Mouse (Mus musculus) small intestine, adult 2 months (tissue): Measurements from ENCODE around the gene Hist1h4j. TPM values are rescaled to one million over a fixed set of nuclear protein-coding genes. Genes with fewer than 3 reads are reported as not detected.
A peak's percentile ranks its signal among the peaks of the same experiment; 100 is the strongest.

ENCODE experiments used
- H3K27ac ChIP-seq: fragments of 200-500 bp; 2 replicates; pipeline ENCODE4 v1.5.1; 2012; ENCODE audit warnings: low read depth, low read length, control low read depth, inconsistent platforms; ENCODE audit not compliant: insufficient read depth
- H3K27me3 ChIP-seq: fragments of 200-500 bp; 2 replicates; pipeline ENCODE4 v1.6.1; 2012; ENCODE audit warnings: mild to moderate bottlenecking, moderate library complexity, low read length, inconsistent platforms; ENCODE audit not compliant: control insufficient read depth, insufficient read depth
- H3K36me3 ChIP-seq: fragments of 200-500 bp; 2 replicates; pipeline ENCODE4 v1.6.1; 2012; ENCODE audit warnings: mild to moderate bottlenecking, low read length, control low read depth, inconsistent platforms; ENCODE audit not compliant: control insufficient read depth, insufficient read depth
- H3K4me1 ChIP-seq: fragments of 200-500 bp; 2 replicates; pipeline ENCODE4 v1.6.1; 2012; ENCODE audit warnings: low read length, inconsistent platforms, mixed read lengths; ENCODE audit not compliant: control insufficient read depth, insufficient read depth, insufficient read length
- H3K4me3 ChIP-seq: fragments of 200-500 bp; 2 replicates; pipeline ENCODE4 v1.5.1; 2012; ENCODE audit warnings: low read depth, mild to moderate bottlenecking, control low read depth, inconsistent platforms, low read length, moderate library complexity
- CTCF ChIP-seq: fragments of 200-500 bp; IDR thresholded peaks from 2 replicates; pipeline ENCODE4 v1.5.1; 2012; ENCODE audit warnings: low read depth, mild to moderate bottlenecking, control low read depth, inconsistent platforms, low read length, moderate library complexity, mixed read lengths; ENCODE audit not compliant: insufficient replicate concordance, insufficient read length; ENCODE audit errors: extremely low read depth
- POLR2A ChIP-seq: fragments of 200-500 bp; IDR thresholded peaks from 2 replicates; pipeline ENCODE4 v1.6.1; 2012; ENCODE audit warnings: low read depth, mild to moderate bottlenecking, control low read depth, inconsistent platforms, low read length, moderate library complexity
- WGBS: fragments of 180-500 bp; shearing (Covaris S2); methylation state at CpG from one replicate; pipeline ENCODE4 v1.1.7; 2018; 5-methylcytosine and 5-hydroxymethylcytosine counted together
- polyA plus RNA-seq: library from polyadenylated mRNA; depleted of rRNA; stranded (reverse); fragments of >200 nt; gene quantifications from 2 replicates; pipeline ENCODE4 v1.2.3, GENCODE M21; 2012

Hist1h4j gene
- polyA plus RNA-seq, 1 experiment, result 6.5 TPM

GRCm38 (mm10) chr13:21722373-21722925, 12.4 kb upstream of the Hist1h4j start:
- H3K4me3 ChIP-seq, result peak overlapping the region; percentile 69
- H3K4me1 ChIP-seq, result peaks cover 5% of the 10 kb centered on the region; the same call in 1 of the 2 replicates
- TF ChIP-seq CTCF (no peak), POLR2A (no peak)
- H3K27me3 ChIP-seq, result no peaks in the 10 kb centered on the region
- no peaks in the 10 kb centered on the region for H3K36me3 ChIP-seq
- WGBS, result 5% methylated on average over 11 of the region's 11 CpGs
- peak overlapping the region; percentile 75; the same call in 1 of the 2 replicates for H3K27ac ChIP-seq

- Histone ChIP-seq H3K27ac (no peak overlapping the region), H3K36me3 (no peaks in the 10 kb centered on the region), H3K27me3 (no peaks in the 10 kb centered on the region), H3K4me1 (0 out of 2 replicates have a peak, but pooled peaks cover 5% of the 10 kb centered on the region), H3K4me3 (no peak overlapping the region)
- WGBS, result 41% methylated on average over 5 of the region's 5 CpGs
- TF ChIP-seq POLR2A, result no peak
- TF ChIP-seq CTCF, result no peak
Observed at GRCm38 (mm10) chr13:21722993-21723836, 11.6 kb upstream of the Hist1h4j start.

DNA sequence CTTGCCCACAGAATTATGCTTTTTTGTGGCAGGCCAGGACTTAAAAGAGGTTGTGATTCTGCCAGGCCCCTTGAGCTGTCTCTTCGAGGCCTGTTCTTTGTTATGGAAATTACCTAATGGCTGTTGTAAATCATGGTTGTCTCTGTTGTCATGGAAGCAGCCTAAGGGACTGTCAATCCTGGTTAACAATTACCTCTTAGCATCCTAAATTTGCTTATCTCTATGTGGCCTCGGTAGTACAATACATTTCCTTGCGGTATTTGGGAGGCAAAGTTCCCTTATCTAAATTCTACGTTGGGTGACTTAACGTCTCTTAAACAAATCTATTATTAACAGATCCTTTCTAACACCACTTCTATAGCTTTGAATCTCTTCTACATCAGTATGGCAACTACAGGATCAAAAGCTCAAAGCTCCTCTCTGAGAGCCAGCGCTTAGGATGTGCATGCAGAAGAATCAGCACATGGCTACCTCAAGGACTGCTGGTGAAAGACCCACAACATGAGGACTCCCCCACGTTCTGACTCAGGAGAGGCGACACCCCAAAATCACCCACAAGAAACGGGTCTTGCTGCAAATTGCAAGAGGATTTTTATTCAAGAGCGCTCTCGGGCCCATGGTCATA, 6.8 kb upstream of the Hist1h4j start:
- WGBS, result 49% methylated on average over 11 of the region's 11 CpGs
- Histone ChIP-seq H3K4me1 (no peaks in the 10 kb centered on the region), H3K27me3 (no peaks in the 10 kb centered on the region), H3K27ac (no peak overlapping the region), H3K36me3 (no peaks in the 10 kb centered on the region), H3K4me3 (no peak overlapping the region)
- no peak for TF ChIP-seq POLR2A
- TF ChIP-seq CTCF, result no peak

- Histone ChIP-seq H3K27ac (no peak overlapping the region), H3K4me1 (no peaks in the 10 kb centered on the region; the same call in 1 of the 2 replicates), H3K4me3 (no peak overlapping the region), H3K36me3 (no peaks in the 10 kb centered on the region), H3K27me3 (no peaks in the 10 kb centered on the region)
- TF ChIP-seq POLR2A, result no peak
- no peak for TF ChIP-seq CTCF
- WGBS, result 62% methylated on average over 1 of the region's 1 CpGs
Observed at GRCm38 (mm10) chr13:21729544-21729943, 5.3 kb upstream of the Hist1h4j start.

- no peak overlapping the region for H3K4me3 ChIP-seq
- H3K4me1 ChIP-seq, result no peaks in the 10 kb centered on the region; the same call in 1 of the 2 replicates
- no peaks in the 10 kb centered on the region for H3K36me3 ChIP-seq
- no peak for TF ChIP-seq POLR2A
- 89% methylated on average over 5 of the region's 5 CpGs for WGBS
- no peak overlapping the region for H3K27ac ChIP-seq
- no peaks in the 10 kb centered on the region for H3K27me3 ChIP-seq
Observed at GRCm38 (mm10) chr13:21733466-21733865, 1.4 kb upstream of the Hist1h4j start.

DNA sequence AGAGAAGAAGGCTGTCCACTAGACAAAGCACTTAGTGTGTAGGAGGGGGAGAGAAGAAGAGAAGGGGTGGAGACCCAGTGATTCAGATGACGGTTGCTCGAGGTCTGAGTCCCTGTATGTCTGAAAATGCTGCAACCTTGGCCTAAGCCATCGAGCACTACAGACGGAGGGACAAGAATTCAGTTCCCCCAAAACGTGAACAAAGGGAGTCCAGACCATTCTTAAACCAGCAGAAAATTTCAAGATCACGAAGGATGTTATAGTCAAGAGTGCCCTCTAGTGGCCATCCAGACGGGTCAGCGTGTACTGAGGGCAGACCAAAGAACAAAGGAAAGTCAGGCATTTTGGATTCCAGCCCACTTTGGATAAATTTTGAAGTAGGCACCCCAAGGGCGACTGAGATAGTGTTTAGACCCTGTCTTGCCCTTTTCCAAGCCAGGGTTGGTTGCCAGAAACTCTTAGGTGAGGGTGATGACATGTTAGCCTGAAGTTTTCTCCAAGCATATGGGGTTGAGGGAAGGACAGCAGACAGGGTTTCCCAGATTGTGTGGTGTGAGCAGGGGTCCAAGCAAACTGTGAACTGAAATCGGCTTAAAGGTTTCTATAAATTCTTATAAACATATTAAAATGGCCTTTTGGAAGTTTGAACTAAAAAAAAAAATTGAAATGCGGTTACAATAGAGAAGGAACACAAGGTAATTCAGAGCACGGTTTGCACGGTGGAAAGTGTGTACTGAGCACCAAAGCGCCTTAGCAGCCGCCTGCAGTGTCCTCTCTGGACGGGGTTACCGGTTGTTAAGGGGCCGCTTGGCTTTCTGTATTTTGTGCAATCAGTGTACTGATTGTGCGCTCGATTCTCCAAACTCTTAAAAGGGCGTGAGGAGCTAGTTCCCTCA, 606 bp upstream of the Hist1h4j start:
- WGBS, result 0% methylated on average over 21 of the region's 21 CpGs
- TF ChIP-seq CTCF (peak; percentile 80; the same call in 1 of the 2 replicates), POLR2A (no peak)
- no peaks in the 10 kb centered on the region; the same call in 1 of the 2 replicates for H3K4me1 ChIP-seq
- H3K27ac ChIP-seq, result peak overlapping the region; percentile 59
- no peaks in the 10 kb centered on the region for H3K36me3 ChIP-seq
- no peaks in the 10 kb centered on the region for H3K27me3 ChIP-seq
- peak overlapping the region; percentile 61 for H3K4me3 ChIP-seq
